Mouse (Mus musculus): ENCODE results near the gene Celsr1. TPM values are rescaled to one million over a fixed set of nuclear protein-coding genes. Genes with fewer than 3 reads are reported as not detected.

The Celsr1 gene
- polyA plus RNA-seq, 1 experiment = not detected

- Histone ChIP-seq H3K27ac (ENCODE audit: insufficient read depth, low read depth, low read length) (no peak overlapping the region), H3K4me1 (ENCODE audit: control insufficient read depth, insufficient read depth, low read length) (peaks cover 22% of the 10 kb centered on the region), H3K4me3 (ENCODE audit: insufficient read depth, low read depth, low read length) (no peak overlapping the region)
- WGBS = 41% methylated on average over 3 of the region's 3 CpGs
- no peak for TF ChIP-seq POLR2A (IDR thresholded peaks at IDR 0.05; ENCODE audit: insufficient read depth, low read depth, low read length)
- no peak for TF ChIP-seq CTCF (IDR thresholded peaks at IDR 0.05; ENCODE audit: insufficient read depth, low read depth, low read length)
Measured at GRCm38 (mm10) chr15:85969707-85970153, 63.8 kb downstream of the Celsr1 start.

- no peak for TF ChIP-seq CTCF (IDR thresholded peaks at IDR 0.05; ENCODE audit: insufficient read depth, low read depth, low read length)
- no peak for TF ChIP-seq POLR2A (IDR thresholded peaks at IDR 0.05; ENCODE audit: insufficient read depth, low read depth, low read length)
- Histone ChIP-seq H3K27ac (ENCODE audit: insufficient read depth, low read depth, low read length) (no peak overlapping the region), H3K4me1 (ENCODE audit: control insufficient read depth, insufficient read depth, low read length) (peaks cover 17% of the 10 kb centered on the region), H3K4me3 (ENCODE audit: insufficient read depth, low read depth, low read length) (no peak overlapping the region)
- WGBS = 76% methylated on average over 7 of the region's 7 CpGs
Measured at GRCm38 (mm10) chr15:85969291-85969690, 64.3 kb downstream of the Celsr1 start.

DNA sequence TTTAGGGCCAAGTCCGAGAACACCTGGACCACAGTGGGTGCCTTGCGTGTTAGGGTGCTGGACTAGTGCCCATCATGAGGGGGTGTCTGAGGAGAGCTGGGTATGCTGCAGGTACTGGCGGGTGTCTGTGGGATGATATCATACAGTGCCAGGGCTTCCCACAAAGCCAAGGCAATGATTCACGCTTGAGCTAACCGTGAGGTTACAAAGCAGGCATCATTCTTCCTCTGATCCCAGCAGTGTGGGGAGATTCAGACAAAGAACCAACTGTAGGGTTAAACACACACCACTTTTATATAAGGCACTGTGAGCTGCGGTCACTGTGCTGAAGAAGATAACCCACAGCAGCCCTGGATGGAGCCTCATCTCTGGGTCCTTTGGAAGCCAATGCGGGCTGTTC lies 67.5 kb downstream of the Celsr1 start:
- TF ChIP-seq CTCF (IDR thresholded peaks at IDR 0.05; ENCODE audit: insufficient read depth, low read depth, low read length) (no peak), POLR2A (IDR thresholded peaks at IDR 0.05; ENCODE audit: insufficient read depth, low read depth, low read length) (no peak)
- WGBS = 91% methylated on average over 7 of the region's 7 CpGs
- peaks cover 15% of the 10 kb centered on the region for H3K4me1 ChIP-seq (ENCODE audit: control insufficient read depth, insufficient read depth, low read length)
- no peak overlapping the region for H3K4me3 ChIP-seq (ENCODE audit: insufficient read depth, low read depth, low read length)
- no peak overlapping the region for H3K27ac ChIP-seq (ENCODE audit: insufficient read depth, low read depth, low read length)

- Histone ChIP-seq H3K27ac (ENCODE audit: insufficient read depth, low read depth, low read length) (no peak overlapping the region), H3K4me1 (ENCODE audit: control insufficient read depth, insufficient read depth, low read length) (peaks cover 6% of the 10 kb centered on the region), H3K4me3 (ENCODE audit: insufficient read depth, low read depth, low read length) (no peak overlapping the region)
- TF ChIP-seq POLR2A (IDR thresholded peaks at IDR 0.05; ENCODE audit: insufficient read depth, low read depth, low read length) (no peak), CTCF (IDR thresholded peaks at IDR 0.05; ENCODE audit: insufficient read depth, low read depth, low read length) (no peak)
- WGBS = 84% methylated on average over 8 of the region's 8 CpGs
Measured at GRCm38 (mm10) chr15:85963279-85963840, 70.2 kb downstream of the Celsr1 start.

- TF ChIP-seq CTCF (IDR thresholded peaks at IDR 0.05; ENCODE audit: insufficient read depth, low read depth, low read length) (no peak), POLR2A (IDR thresholded peaks at IDR 0.05; ENCODE audit: insufficient read depth, low read depth, low read length) (no peak)
- H3K27ac ChIP-seq (ENCODE audit: insufficient read depth, low read depth, low read length) = no peak overlapping the region
Measured at GRCm38 (mm10) chr15:85962691-85963090, 70.9 kb downstream of the Celsr1 start.

GRCm38 (mm10) chr15:85961651-85962050 lies 71.9 kb downstream of the Celsr1 start:
- Histone ChIP-seq H3K4me3 (ENCODE audit: insufficient read depth, low read depth, low read length) (no peak overlapping the region), H3K27ac (ENCODE audit: insufficient read depth, low read depth, low read length) (no peak overlapping the region), H3K4me1 (ENCODE audit: control insufficient read depth, insufficient read depth, low read length) (peaks cover 6% of the 10 kb centered on the region)
- TF ChIP-seq POLR2A (IDR thresholded peaks at IDR 0.05; ENCODE audit: insufficient read depth, low read depth, low read length) (no peak), CTCF (IDR thresholded peaks at IDR 0.05; ENCODE audit: insufficient read depth, low read depth, low read length) (no peak)
- WGBS = 84% methylated on average over 4 of the region's 4 CpGs

More at GRCm38 (mm10) chr15:85962691-85963090, 70.9 kb downstream of the Celsr1 start:
- 95% methylated on average over 8 of the region's 8 CpGs for WGBS
- Histone ChIP-seq H3K4me1 (ENCODE audit: control insufficient read depth, insufficient read depth, low read length) (peaks cover 6% of the 10 kb centered on the region), H3K4me3 (ENCODE audit: insufficient read depth, low read depth, low read length) (no peak overlapping the region)

GRCm38 (mm10) chr15:85961131-85961530 lies 72.4 kb downstream of the Celsr1 start:
- Histone ChIP-seq H3K4me1 (ENCODE audit: control insufficient read depth, insufficient read depth, low read length) (peaks cover 6% of the 10 kb centered on the region), H3K4me3 (ENCODE audit: insufficient read depth, low read depth, low read length) (no peak overlapping the region), H3K27ac (ENCODE audit: insufficient read depth, low read depth, low read length) (no peak overlapping the region)
- TF ChIP-seq CTCF (IDR thresholded peaks at IDR 0.05; ENCODE audit: insufficient read depth, low read depth, low read length) (no peak), POLR2A (IDR thresholded peaks at IDR 0.05; ENCODE audit: insufficient read depth, low read depth, low read length) (no peak)
- WGBS = 76% methylated on average over 7 of the region's 7 CpGs

GRCm38 (mm10) chr15:85956202-85956601 lies 77.4 kb downstream of the Celsr1 start:
- TF ChIP-seq CTCF (IDR thresholded peaks at IDR 0.05; ENCODE audit: insufficient read depth, low read depth, low read length) = no peak
- TF ChIP-seq POLR2A (IDR thresholded peaks at IDR 0.05; ENCODE audit: insufficient read depth, low read depth, low read length) = no peak
- 73% methylated on average over 6 of the region's 6 CpGs for WGBS
- Histone ChIP-seq H3K27ac (ENCODE audit: insufficient read depth, low read depth, low read length) (no peak overlapping the region), H3K4me3 (ENCODE audit: insufficient read depth, low read depth, low read length) (no peak overlapping the region), H3K4me1 (ENCODE audit: control insufficient read depth, insufficient read depth, low read length) (peaks cover 6% of the 10 kb centered on the region)

GRCm38 (mm10) chr15:85953458-85953857 lies 80.1 kb downstream of the Celsr1 start:
- H3K4me1 ChIP-seq (ENCODE audit: control insufficient read depth, insufficient read depth, low read length) = peaks cover 5% of the 10 kb centered on the region
- 89% methylated on average over 6 of the region's 6 CpGs for WGBS
- H3K4me3 ChIP-seq (ENCODE audit: insufficient read depth, low read depth, low read length) = no peak overlapping the region
- no peak for TF ChIP-seq POLR2A (IDR thresholded peaks at IDR 0.05; ENCODE audit: insufficient read depth, low read depth, low read length)
- no peak for TF ChIP-seq CTCF (IDR thresholded peaks at IDR 0.05; ENCODE audit: insufficient read depth, low read depth, low read length)
- no peak overlapping the region for H3K27ac ChIP-seq (ENCODE audit: insufficient read depth, low read depth, low read length)

All from olfactory bulb, adult 2 months (tissue).